Mouse (Mus musculus): Measurements from ENCODE around the gene Gna15. TPM values are rescaled to one million over a fixed set of nuclear protein-coding genes. Genes with fewer than 3 reads are reported as not detected.

Gna15 gene
- polyA plus RNA-seq, 1 experiment: 14.8 TPM

GRCm38 (mm10) chr10:81541363-81541762, 17.3 kb upstream of the Gna15 start:
- H3K27ac ChIP-seq (ENCODE audit: insufficient read depth, low read length): no peak overlapping the region
- no peaks in the 10 kb centered on the region for H3K27me3 ChIP-seq (ENCODE audit: control insufficient read depth, insufficient read depth, low read length)
- WGBS: 78% methylated on average over 5 of the region's 5 CpGs
- H3K4me3 ChIP-seq (ENCODE audit: extremely low read depth, insufficient read depth, insufficient read length): no peak overlapping the region
- H3K36me3 ChIP-seq (ENCODE audit: control insufficient read depth, insufficient read depth, low read length): no peaks in the 10 kb centered on the region
- no peak for DNase-seq (ENCODE audit: low read depth in 1 of 2, low spot score in 2 of 2)
- peaks cover 35% of the 10 kb centered on the region; the same call in 1 of the 2 replicates for H3K4me1 ChIP-seq (ENCODE audit: control insufficient read depth, insufficient read depth, insufficient read length)
- TF ChIP-seq POLR2A (IDR thresholded peaks at IDR 0.05; ENCODE audit: low read depth, low read length) (no peak), CTCF (IDR thresholded peaks at IDR 0.05; ENCODE audit: extremely low read depth, insufficient read depth, insufficient read length, insufficient replicate concordance) (no peak)

GRCm38 (mm10) chr10:81538321-81539048, 14.5 kb upstream of the Gna15 start:
- DNase-seq (ENCODE audit: low read depth in 1 of 2, low spot score in 2 of 2): no peak
- Histone ChIP-seq H3K27ac (ENCODE audit: insufficient read depth, low read length) (peak overlapping the region; percentile 13; the same call in 1 of the 2 replicates), H3K4me3 (ENCODE audit: extremely low read depth, insufficient read depth, insufficient read length) (no peak overlapping the region), H3K4me1 (ENCODE audit: control insufficient read depth, insufficient read depth, insufficient read length) (peaks cover 28% of the 10 kb centered on the region; the same call in 1 of the 2 replicates), H3K27me3 (ENCODE audit: control insufficient read depth, insufficient read depth, low read length) (no peaks in the 10 kb centered on the region), H3K36me3 (ENCODE audit: control insufficient read depth, insufficient read depth, low read length) (no peaks in the 10 kb centered on the region)
- TF ChIP-seq CTCF (IDR thresholded peaks at IDR 0.05; ENCODE audit: extremely low read depth, insufficient read depth, insufficient read length, insufficient replicate concordance) (no peak), POLR2A (IDR thresholded peaks at IDR 0.05; ENCODE audit: low read depth, low read length) (no peak)
- WGBS: 32% methylated on average over 3 of the region's 3 CpGs

GRCm38 (mm10) chr10:81537429-81537828, 13.4 kb upstream of the Gna15 start:
- TF ChIP-seq CTCF (IDR thresholded peaks at IDR 0.05; ENCODE audit: extremely low read depth, insufficient read depth, insufficient read length, insufficient replicate concordance) (no peak), POLR2A (IDR thresholded peaks at IDR 0.05; ENCODE audit: low read depth, low read length) (no peak)
- Histone ChIP-seq H3K27ac (ENCODE audit: insufficient read depth, low read length) (no peak overlapping the region), H3K27me3 (ENCODE audit: control insufficient read depth, insufficient read depth, low read length) (no peaks in the 10 kb centered on the region), H3K36me3 (ENCODE audit: control insufficient read depth, insufficient read depth, low read length) (peaks cover 3% of the 10 kb centered on the region), H3K4me3 (ENCODE audit: extremely low read depth, insufficient read depth, insufficient read length) (no peak overlapping the region), H3K4me1 (ENCODE audit: control insufficient read depth, insufficient read depth, insufficient read length) (peaks cover 21% of the 10 kb centered on the region; the same call in 1 of the 2 replicates)
- WGBS: 65% methylated on average over 2 of the region's 2 CpGs
- no peak for DNase-seq (ENCODE audit: low read depth in 1 of 2, low spot score in 2 of 2)

- Histone ChIP-seq H3K4me3 (ENCODE audit: extremely low read depth, insufficient read depth, insufficient read length) (no peak overlapping the region), H3K4me1 (ENCODE audit: control insufficient read depth, insufficient read depth, insufficient read length) (peaks cover 21% of the 10 kb centered on the region; the same call in 1 of the 2 replicates), H3K36me3 (ENCODE audit: control insufficient read depth, insufficient read depth, low read length) (peaks cover 7% of the 10 kb centered on the region), H3K27ac (ENCODE audit: insufficient read depth, low read length) (no peak overlapping the region), H3K27me3 (ENCODE audit: control insufficient read depth, insufficient read depth, low read length) (no peaks in the 10 kb centered on the region)
- DNase-seq (ENCODE audit: low read depth in 1 of 2, low spot score in 2 of 2): no peak
- no peak for TF ChIP-seq POLR2A (IDR thresholded peaks at IDR 0.05; ENCODE audit: low read depth, low read length)
- no peak for TF ChIP-seq CTCF (IDR thresholded peaks at IDR 0.05; ENCODE audit: extremely low read depth, insufficient read depth, insufficient read length, insufficient replicate concordance)
- WGBS: 80% methylated on average over 6 of the region's 6 CpGs
Measured at GRCm38 (mm10) chr10:81536734-81537133, 12.7 kb upstream of the Gna15 start.

- H3K4me1 ChIP-seq (ENCODE audit: control insufficient read depth, insufficient read depth, insufficient read length): peaks cover 21% of the 10 kb centered on the region; the same call in 1 of the 2 replicates
- H3K36me3 ChIP-seq (ENCODE audit: control insufficient read depth, insufficient read depth, low read length): peaks cover 19% of the 10 kb centered on the region
- 92% methylated on average over 16 of the region's 16 CpGs for WGBS
- TF ChIP-seq CTCF (IDR thresholded peaks at IDR 0.05; ENCODE audit: extremely low read depth, insufficient read depth, insufficient read length, insufficient replicate concordance) (no peak), POLR2A (IDR thresholded peaks at IDR 0.05; ENCODE audit: low read depth, low read length) (no peak)
- H3K27ac ChIP-seq (ENCODE audit: insufficient read depth, low read length): no peak overlapping the region
- DNase-seq (ENCODE audit: low read depth in 1 of 2, low spot score in 2 of 2): no peak
- H3K4me3 ChIP-seq (ENCODE audit: extremely low read depth, insufficient read depth, insufficient read length): no peak overlapping the region
- H3K27me3 ChIP-seq (ENCODE audit: control insufficient read depth, insufficient read depth, low read length): no peaks in the 10 kb centered on the region
Measured at GRCm38 (mm10) chr10:81534826-81535225, 10.8 kb upstream of the Gna15 start.

DNA sequence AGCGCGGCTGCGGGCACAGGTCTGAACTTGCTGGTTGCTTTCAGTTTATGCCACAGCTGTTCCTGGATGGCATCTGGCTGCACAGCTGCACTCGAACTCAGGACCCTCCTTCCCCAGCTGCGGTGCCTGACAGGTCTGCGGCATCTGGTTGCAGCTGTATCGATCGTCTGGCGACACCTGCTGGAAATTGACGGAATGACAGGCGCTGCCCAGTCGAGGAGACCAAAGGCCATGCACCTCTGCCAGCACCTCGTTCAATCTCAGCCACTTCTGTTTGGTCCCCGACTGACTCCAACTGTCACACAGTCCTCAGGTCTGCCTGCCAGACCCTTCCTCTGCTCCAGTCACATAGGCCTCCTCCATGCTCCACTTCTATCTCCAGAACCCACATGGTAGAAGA, 2.8 kb upstream of the Gna15 start:
- DNase-seq (ENCODE audit: low read depth in 1 of 2, low spot score in 2 of 2): peak; percentile 64 to 88

More for the DNA sequence above, 2.8 kb upstream of the Gna15 start:
- TF ChIP-seq CTCF (IDR thresholded peaks at IDR 0.05; ENCODE audit: extremely low read depth, insufficient read depth, insufficient read length, insufficient replicate concordance) (peak; percentile 99), POLR2A (IDR thresholded peaks at IDR 0.05; ENCODE audit: low read depth, low read length) (no peak)
- H3K27me3 ChIP-seq (ENCODE audit: control insufficient read depth, insufficient read depth, low read length): no peaks in the 10 kb centered on the region
- 4% methylated on average over 14 of the region's 14 CpGs for WGBS
- no peak overlapping the region for H3K27ac ChIP-seq (ENCODE audit: insufficient read depth, low read length)
- H3K4me3 ChIP-seq (ENCODE audit: extremely low read depth, insufficient read depth, insufficient read length): no peak overlapping the region
- peaks cover 17% of the 10 kb centered on the region for H3K36me3 ChIP-seq (ENCODE audit: control insufficient read depth, insufficient read depth, low read length)
- H3K4me1 ChIP-seq (ENCODE audit: control insufficient read depth, insufficient read depth, insufficient read length): peaks cover 14% of the 10 kb centered on the region; the same call in 1 of the 2 replicates

Measured in spleen, adult 2 months (tissue).